Mouse (Mus musculus) limb, embryonic 13.5 days (tissue): ENCODE results near the gene Pdcd11. TPM values are rescaled to one million over a fixed set of nuclear protein-coding genes. Genes with fewer than 3 reads are reported as not detected.
"Not testable (repeated sequence)": the region's sequence is repeated elsewhere in the genome, so short reads cannot be mapped to it uniquely, and the experiment has no call there.

Experiments
- ATAC-seq: fragments of 200-750 bp; cut with Nextera tagmentation; 2 replicates; pipeline ENCODE4 v1.8.0; 2017; ENCODE audit warnings: low read depth, moderate number of reproducible peaks, moderate TSS enrichment; ENCODE audit not compliant: low FRiP score
- H3K27ac ChIP-seq: fragments of 300-500 bp; sonication (generic); 2 replicates; pipeline ENCODE4 v1.5.1; 2015; ENCODE audit warnings: inconsistent platforms, mild to moderate bottlenecking, moderate library complexity
- H3K27me3 ChIP-seq: fragments of 300-500 bp; sonication (generic); 2 replicates; pipeline ENCODE4 v1.6.1; 2015; ENCODE audit warnings: mild to moderate bottlenecking, inconsistent platforms
- H3K36me3 ChIP-seq: fragments of 300-500 bp; sonication (generic); 2 replicates; pipeline ENCODE4 v1.6.1; 2015; ENCODE audit warnings: inconsistent platforms, mild to moderate bottlenecking, moderate library complexity
- H3K4me1 ChIP-seq: fragments of 300-500 bp; sonication (generic); 2 replicates; pipeline ENCODE4 v1.6.1; 2015; ENCODE audit warnings: inconsistent platforms
- H3K4me2 ChIP-seq: fragments of 300-500 bp; sonication (generic); replicated peaks from 2 replicates; pipeline ENCODE4 v1.6.1; 2015; ENCODE audit warnings: inconsistent platforms, mild to moderate bottlenecking, moderate library complexity
- H3K4me3 ChIP-seq: fragments of 300-500 bp; sonication (generic); 2 replicates; pipeline ENCODE4 v1.5.1; 2015; ENCODE audit warnings: moderate library complexity, mild to moderate bottlenecking, inconsistent platforms
- H3K9ac ChIP-seq: fragments of 300-500 bp; sonication (generic); 2 replicates; pipeline ENCODE4 v1.6.1; 2015; ENCODE audit warnings: mild to moderate bottlenecking, inconsistent platforms
- H3K9me3 ChIP-seq: fragments of 300-500 bp; sonication (generic); 2 replicates; pipeline ENCODE4 v1.6.1; 2016; ENCODE audit warnings: inconsistent platforms
- WGBS: fragments of 180-500 bp; shearing (Covaris S2); methylation state at CpG from one replicate; pipeline ENCODE4 v1.1.7; 2015; 5-methylcytosine and 5-hydroxymethylcytosine counted together
- polyA plus RNA-seq: library from polyadenylated mRNA; unstranded; fragments of >200 nt; fragmentation: Nextera tagmentation; extraction: Ambion mirVana; gene quantifications from 2 replicates; pipeline ENCODE4 v1.2.1, GENCODE M21; 2015

Pdcd11 gene
- polyA plus RNA-seq, 1 experiment from 2014 or later: 10.8 TPM

DNA sequence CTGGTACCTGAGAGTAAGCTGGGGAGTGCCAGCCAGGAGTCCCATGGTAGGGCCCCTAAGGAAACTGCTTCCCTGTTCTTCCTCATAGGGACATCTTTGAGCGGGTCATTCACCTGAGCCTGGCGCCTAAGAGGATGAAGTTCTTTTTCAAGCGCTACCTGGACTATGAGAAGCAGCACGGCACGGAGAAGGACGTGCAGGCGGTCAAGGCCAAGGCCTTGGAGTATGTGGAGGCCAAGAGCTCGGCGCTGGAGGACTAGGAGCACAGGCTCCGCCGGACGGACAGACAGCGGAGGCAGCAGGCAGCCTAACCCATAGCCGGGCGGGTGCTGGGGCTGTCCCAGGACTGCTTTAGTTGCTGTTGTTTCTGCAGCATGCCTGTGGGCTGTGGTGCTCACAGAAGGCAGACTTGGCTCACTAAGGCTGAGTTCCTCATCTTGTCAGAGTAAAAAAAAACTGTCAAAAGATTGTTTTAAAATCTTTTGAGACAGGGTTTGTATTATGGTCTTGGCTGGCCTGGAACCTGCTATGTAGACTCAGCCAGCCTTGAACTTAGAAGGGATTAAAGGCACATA, 40.1 kb downstream of the Pdcd11 start:
- H3K4me1 ChIP-seq: peaks cover under 1% of the 10 kb centered on the region; the same call in 1 of the 2 replicates
- H3K27me3 ChIP-seq: no peaks in the 10 kb centered on the region
- H3K9ac ChIP-seq: no peak overlapping the region
- no peak for ATAC-seq
- H3K36me3 ChIP-seq: peaks cover 95% of the 10 kb centered on the region
- H3K4me3 ChIP-seq: no peak overlapping the region
- no peaks in the 10 kb centered on the region for H3K9me3 ChIP-seq
- H3K4me2 ChIP-seq: no peak overlapping the region
- no peak overlapping the region for H3K27ac ChIP-seq
- WGBS: 92% methylated on average over 15 of the region's 15 CpGs

DNA sequence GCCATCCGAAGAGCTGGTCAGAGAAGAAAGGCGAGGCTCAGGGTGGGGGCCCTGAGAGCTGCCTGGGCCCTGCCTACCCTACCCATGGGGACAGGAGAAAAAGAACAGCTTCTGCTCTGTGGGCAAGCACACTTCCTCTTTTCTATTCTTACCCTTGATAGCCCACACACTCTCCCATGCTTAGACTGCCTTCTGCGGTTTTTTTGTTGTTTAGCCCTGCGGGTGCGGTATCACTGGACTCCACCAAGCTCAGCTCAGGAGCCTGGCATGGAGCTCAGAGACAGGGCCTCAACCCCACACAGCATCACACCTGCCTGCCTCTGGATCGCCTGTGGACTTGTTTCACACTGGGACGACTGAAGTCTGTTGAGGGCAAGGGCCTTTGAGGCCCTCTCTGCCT, 42.6 kb downstream of the Pdcd11 start:
- H3K9me3 ChIP-seq: no peaks in the 10 kb centered on the region
- no peak overlapping the region for H3K4me2 ChIP-seq
- no peak overlapping the region for H3K4me3 ChIP-seq
- peaks cover 72% of the 10 kb centered on the region for H3K36me3 ChIP-seq
- H3K27ac ChIP-seq: no peak overlapping the region
- no peak for ATAC-seq
- no peaks in the 10 kb centered on the region for H3K27me3 ChIP-seq
- H3K4me1 ChIP-seq: peaks cover 25% of the 10 kb centered on the region
- 89% methylated on average over 7 of the region's 7 CpGs for WGBS
- no peak overlapping the region for H3K9ac ChIP-seq

DNA sequence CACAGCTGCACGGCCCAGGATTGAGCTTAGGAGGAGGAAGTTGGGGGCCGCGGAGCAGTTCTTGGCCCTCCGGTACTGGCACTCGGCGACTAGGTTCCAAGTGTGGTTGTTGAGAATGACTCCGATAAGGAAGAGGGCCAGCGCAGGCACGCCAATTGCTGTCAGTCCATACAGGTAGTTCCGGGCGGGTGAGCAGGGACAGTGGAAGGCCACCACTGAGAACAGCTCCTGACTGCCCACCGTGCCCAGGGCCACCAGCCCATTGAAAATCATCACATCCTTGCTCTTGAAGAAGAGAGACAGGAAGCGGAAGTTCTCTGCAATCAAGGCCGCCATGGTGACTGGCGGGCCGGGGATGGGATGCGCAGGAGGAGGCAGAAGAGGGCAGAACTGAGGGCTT, 45.0 kb downstream of the Pdcd11 start:
- ATAC-seq: no peak
- no peak overlapping the region for H3K9ac ChIP-seq
- no peak overlapping the region for H3K27ac ChIP-seq
- H3K4me3 ChIP-seq: no peak overlapping the region
- no peaks in the 10 kb centered on the region for H3K27me3 ChIP-seq
- H3K36me3 ChIP-seq: peaks cover 48% of the 10 kb centered on the region
- H3K4me2 ChIP-seq: no peak overlapping the region
- 93% methylated on average over 17 of the region's 17 CpGs for WGBS
- H3K9me3 ChIP-seq: no peaks in the 10 kb centered on the region
- H3K4me1 ChIP-seq: peaks cover 44% of the 10 kb centered on the region

DNA sequence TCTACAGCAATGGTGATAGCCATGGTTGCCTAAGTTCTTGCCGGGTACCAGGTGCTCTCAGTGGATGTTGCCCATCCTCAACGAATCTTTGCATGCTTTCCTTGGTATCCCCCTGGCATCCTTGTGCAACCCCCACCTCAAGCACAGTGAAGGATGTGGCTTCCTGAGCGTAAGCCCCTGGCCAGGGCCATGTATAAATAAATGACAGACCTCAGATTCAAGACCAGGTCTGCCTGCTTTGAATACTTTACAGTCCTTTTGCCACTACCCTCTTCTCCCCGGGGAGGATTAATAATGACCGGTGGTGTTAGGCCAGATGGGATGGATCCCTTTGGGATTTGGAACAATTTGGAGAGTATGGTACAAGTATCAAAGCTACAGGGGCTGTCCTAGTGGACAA, 45.6 kb downstream of the Pdcd11 start:
- Histone ChIP-seq H3K27me3 (no peaks in the 10 kb centered on the region), H3K9ac (no peak overlapping the region), H3K4me2 (peak overlapping the region; percentile 74; the same call in 1 of the 2 replicates), H3K9me3 (no peaks in the 10 kb centered on the region), H3K27ac (no peak overlapping the region), H3K4me1 (peaks cover 44% of the 10 kb centered on the region), H3K36me3 (peaks cover 42% of the 10 kb centered on the region), H3K4me3 (no peak overlapping the region)
- ATAC-seq: no peak
- 76% methylated on average over 5 of the region's 5 CpGs for WGBS

DNA sequence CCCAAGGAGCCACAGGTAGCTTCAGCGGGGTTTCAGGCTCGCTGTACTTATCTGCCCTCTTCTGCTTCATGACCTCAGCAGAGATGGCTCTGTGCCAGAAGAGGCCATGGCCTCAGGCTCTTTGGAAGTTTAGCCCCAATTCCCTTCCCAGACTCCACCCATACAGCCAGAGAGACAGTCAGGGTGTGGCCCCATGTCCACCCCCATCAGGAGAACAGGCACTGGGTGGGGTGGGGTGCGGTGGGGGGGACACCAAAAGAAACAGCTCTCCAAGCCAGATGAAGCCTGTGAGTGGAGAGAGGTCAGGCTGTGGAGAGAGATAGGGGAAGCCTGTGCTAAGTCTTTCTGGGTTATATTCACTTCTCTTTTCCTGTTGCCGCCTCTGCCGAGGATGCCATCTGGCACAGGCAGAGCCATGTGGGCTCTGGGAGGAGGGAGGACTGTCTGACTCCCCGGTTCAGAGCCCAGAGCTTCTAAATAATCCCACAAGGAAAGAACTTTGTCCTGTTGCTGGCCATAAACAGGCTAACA, 46.5 kb downstream of the Pdcd11 start:
- Histone ChIP-seq H3K9ac (peak overlapping the region; percentile 76), H3K4me1 (peaks cover 44% of the 10 kb centered on the region), H3K36me3 (peaks cover 32% of the 10 kb centered on the region), H3K4me2 (peak overlapping the region; percentile 74), H3K4me3 (peak overlapping the region; percentile 46), H3K9me3 (no peaks in the 10 kb centered on the region), H3K27me3 (no peaks in the 10 kb centered on the region), H3K27ac (peak overlapping the region; percentile 72)
- WGBS: 16% methylated on average over 6 of the region's 6 CpGs
- peak; percentile 18; the same call in 1 of the 2 replicates for ATAC-seq

DNA sequence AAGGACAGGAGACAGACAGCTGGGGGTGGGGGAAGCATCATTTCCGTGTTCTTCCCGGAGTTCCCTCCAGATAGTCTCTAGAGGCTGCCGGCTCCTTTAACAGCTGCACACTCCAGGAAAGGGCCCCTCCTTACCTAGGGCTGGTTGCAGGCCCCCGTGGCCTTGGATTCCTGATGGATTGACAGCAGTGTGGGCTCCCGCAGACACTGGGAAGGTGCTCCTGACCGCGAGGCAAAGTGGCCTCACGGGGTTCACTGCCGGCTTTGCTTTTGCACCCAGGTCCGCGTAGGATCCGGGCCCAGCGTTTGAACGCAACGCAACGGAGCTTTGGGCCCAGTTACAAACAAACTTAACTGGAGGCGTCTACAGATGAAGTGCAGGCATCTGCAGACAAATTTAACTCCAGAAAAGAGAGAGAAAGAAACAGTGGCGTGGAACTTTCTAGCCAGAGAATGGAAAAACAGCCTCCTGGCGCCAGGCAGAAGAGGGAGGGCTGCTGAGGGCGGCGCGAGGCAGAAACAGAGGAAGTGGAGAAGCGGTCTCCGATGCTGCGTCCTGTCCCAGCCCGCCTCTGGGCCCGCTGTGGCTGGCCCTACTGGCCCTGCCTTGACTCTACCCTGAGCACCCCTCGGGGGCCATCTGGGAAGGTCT, 47.3 kb downstream of the Pdcd11 start, which contains the start of gene Calhm2:
Gene Calhm2 (minus strand): TSS at position 524 of the 651 bp plus-strand sequence.
- Histone ChIP-seq H3K9me3 (no peaks in the 10 kb centered on the region), H3K9ac (peak within 1 kb of the TSS; percentile 76), H3K27me3 (no peaks in the 10 kb centered on the region), H3K4me1 (peaks cover 44% of the 10 kb centered on the region), H3K4me2 (peak within 1 kb of the TSS; percentile 74), H3K27ac (peak within 1 kb of the TSS; percentile 72), H3K36me3 (peaks cover 24% of the 10 kb centered on the region), H3K4me3 (peak within 1 kb of the TSS; percentile 46)
- peak; percentile 62 for ATAC-seq
- WGBS: 2% methylated on average over 28 of the region's 28 CpGs

DNA sequence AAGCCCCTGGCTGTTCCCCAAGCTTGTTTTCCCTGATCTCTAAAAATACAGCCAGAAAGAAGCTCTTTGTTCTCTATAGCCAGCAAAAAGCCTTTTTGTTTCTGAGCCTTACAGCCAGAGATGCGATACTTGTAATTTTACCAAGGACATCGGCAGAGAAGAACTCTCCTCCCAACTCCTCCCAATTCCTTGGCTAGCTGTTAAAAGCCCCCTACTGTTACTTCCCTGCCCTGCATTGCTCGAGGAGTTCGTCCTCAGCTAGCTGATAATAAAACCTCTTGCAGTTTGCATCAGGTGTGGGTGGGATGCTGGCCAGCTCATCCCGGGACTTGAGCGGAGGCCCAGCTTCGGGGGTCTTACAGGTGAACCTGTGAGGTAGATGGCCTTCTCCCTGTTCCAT, 49.0 kb downstream of the Pdcd11 start:
- not testable (repeated sequence) for H3K4me3 ChIP-seq, H3K27me3 ChIP-seq, H3K9ac ChIP-seq, H3K4me2 ChIP-seq, H3K9me3 ChIP-seq, ATAC-seq, H3K27ac ChIP-seq
- WGBS: 18% methylated on average over 7 of the region's 7 CpGs
- Histone ChIP-seq H3K4me1 (peaks cover 44% of the 10 kb centered on the region), H3K36me3 (peaks cover 12% of the 10 kb centered on the region)

DNA sequence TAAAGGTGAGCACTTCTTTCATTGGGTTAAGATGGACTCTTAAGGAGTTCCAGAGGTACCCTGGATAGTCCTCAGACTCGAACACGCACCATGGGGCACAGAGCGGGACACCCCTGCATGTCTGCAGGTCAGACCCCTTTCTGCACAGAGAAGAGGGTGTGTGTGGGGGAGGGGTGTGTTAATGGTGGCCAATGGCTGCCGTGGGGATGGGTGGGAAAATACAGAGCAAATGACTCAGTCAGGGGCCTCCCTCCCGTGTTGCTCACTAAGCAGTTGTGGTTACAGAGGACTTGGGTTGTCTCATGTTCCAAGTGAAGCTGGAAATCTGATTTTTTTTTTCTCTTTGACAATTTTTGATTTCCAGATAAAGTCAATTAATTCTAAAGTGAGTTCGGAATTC, 51.9 kb downstream of the Pdcd11 start:
- H3K27ac ChIP-seq: no peak overlapping the region
- peaks cover 26% of the 10 kb centered on the region for H3K4me1 ChIP-seq
- no peak overlapping the region for H3K4me3 ChIP-seq
- H3K27me3 ChIP-seq: no peaks in the 10 kb centered on the region
- H3K9ac ChIP-seq: no peak overlapping the region
- no peaks in the 10 kb centered on the region for H3K9me3 ChIP-seq
- no peaks in the 10 kb centered on the region for H3K36me3 ChIP-seq
- no peak for ATAC-seq
- WGBS: 76% methylated on average over 6 of the region's 6 CpGs
- no peak overlapping the region for H3K4me2 ChIP-seq

DNA sequence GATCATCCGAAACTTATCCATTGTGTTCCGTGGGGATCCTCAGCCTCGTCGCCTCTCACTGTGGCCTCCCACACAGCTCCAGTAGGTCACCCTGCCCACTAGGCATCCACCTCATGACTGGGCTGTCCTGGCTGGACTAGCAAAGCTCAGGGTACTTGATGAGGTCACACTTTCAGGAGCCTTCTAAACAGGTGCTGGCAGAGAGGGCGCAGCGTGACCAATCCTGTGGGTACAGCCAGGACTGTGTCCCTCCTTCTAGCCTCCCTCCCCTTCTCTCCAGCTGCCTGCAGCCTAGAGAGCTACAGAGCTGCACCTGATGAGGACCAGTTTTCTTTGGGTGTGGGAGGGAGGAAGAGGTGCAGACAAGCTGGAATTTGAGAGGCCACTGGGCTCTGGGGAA, 53.6 kb downstream of the Pdcd11 start, which contains the start of gene Calhm1:
Gene Calhm1 (minus strand): TSS at position 101 of the 400 bp plus-strand sequence.
- H3K9me3 ChIP-seq: no peaks in the 10 kb centered on the region
- no peaks in the 10 kb centered on the region for H3K27me3 ChIP-seq
- H3K4me2 ChIP-seq: no peak within 1 kb of the TSS
- peaks cover 9% of the 10 kb centered on the region for H3K4me1 ChIP-seq
- no peak within 1 kb of the TSS for H3K9ac ChIP-seq
- H3K27ac ChIP-seq: no peak within 1 kb of the TSS
- H3K36me3 ChIP-seq: no peaks in the 10 kb centered on the region
- no peak for ATAC-seq
- H3K4me3 ChIP-seq: no peak within 1 kb of the TSS
- 90% methylated on average over 6 of the region's 6 CpGs for WGBS

DNA sequence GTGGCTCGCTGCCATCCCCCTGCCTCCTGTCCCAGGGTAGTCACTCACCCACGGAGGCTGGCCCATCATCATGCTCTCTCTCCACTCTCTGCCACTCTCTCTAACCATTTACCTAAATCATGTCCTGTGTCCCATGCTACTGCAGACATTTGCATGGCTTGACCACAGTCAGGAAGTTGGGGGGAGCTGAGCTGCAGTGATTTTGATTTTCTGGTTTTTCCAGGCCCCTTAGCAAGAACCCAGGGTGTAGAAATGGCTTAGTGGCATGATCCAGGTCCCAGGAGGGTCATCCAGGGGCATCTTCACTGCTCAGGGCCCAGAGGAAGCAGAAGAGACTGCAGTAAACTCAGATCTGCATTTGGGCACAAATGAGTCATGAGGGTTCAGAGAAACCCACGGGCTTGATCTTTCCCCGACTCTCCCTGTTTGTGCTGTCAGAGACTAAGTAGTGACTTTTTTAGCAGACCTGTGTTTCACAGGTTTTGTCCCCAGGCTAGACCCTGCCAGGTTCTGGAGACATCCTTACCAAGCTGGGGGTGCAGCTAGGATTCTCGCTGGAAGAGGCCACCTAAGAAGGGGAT, 57.8 kb downstream of the Pdcd11 start:
- 75% methylated on average over 5 of the region's 5 CpGs for WGBS
- Histone ChIP-seq H3K27ac (no peak overlapping the region), H3K4me1 (peaks cover 12% of the 10 kb centered on the region), H3K9me3 (no peaks in the 10 kb centered on the region), H3K4me2 (no peak overlapping the region), H3K9ac (no peak overlapping the region), H3K27me3 (peaks cover 14% of the 10 kb centered on the region; the same call in 1 of the 2 replicates), H3K36me3 (no peaks in the 10 kb centered on the region), H3K4me3 (no peak overlapping the region)
- ATAC-seq: no peak

DNA sequence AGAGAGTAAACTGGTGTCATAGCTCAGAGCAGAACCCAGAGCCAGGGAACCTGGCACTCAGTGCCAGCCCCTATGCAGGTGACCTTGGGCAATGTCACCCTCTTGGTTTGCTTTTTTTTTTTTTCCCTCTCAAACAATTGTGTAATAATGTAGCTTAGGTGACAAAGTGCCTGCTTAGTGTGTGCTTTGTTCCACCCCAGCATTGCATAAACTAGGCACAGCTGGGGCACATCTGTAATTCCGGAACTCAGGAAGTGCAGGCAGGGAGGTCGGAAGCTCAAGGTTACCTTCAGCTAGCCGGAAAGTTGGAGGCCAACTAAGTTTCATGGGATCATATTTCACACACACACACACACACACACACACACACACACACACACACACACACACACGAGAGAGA, 59.3 kb downstream of the Pdcd11 start:
- Histone ChIP-seq H3K4me2 (no peak overlapping the region), H3K27me3 (peaks cover 14% of the 10 kb centered on the region; the same call in 1 of the 2 replicates), H3K4me1 (peaks cover 12% of the 10 kb centered on the region), H3K36me3 (no peaks in the 10 kb centered on the region), H3K9ac (no peak overlapping the region), H3K4me3 (no peak overlapping the region), H3K9me3 (no peaks in the 10 kb centered on the region), H3K27ac (no peak overlapping the region)
- no peak for ATAC-seq
- 10% methylated on average over 4 of the region's 4 CpGs for WGBS

DNA sequence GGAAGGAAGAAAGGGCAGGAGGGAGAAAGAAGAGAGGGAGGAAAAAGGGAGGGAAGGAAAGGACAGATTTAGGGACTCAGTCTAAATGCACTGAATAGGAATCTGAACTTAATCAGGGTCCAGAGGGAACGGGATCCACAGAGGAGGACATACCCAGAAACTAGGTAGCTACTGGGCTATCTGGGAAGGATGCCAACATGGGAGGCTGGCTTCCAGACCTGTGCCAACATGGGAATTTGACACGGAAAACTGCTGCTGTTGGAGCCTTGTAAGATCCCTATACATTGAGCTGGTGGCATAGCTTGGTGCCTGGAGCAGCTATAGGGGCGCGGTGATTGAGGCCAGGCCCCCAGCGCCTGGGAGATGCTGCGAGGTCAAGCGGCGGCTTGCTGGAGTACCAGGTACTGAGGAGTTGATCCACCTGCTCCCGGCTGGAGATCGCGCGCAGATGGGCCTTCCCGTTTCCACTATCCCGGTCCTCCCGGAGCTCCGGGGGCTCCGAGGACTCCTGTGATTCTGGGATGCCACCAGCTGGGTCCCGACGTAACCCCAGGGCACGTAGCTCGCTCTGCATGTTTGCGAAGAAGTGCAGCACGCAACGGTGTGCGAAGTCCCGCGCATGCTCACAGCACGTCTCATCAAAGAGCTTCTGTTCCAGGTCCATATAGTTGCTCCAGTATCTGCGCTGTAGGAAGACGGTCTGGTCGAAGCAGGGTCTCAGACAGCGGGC, 60.9 kb downstream of the Pdcd11 start:
- Histone ChIP-seq H3K27ac (no peak overlapping the region), H3K9ac (peak overlapping the region; percentile 60), H3K27me3 (peaks cover 14% of the 10 kb centered on the region; the same call in 1 of the 2 replicates), H3K9me3 (no peaks in the 10 kb centered on the region), H3K4me2 (peak overlapping the region; percentile 65), H3K4me3 (peak overlapping the region; percentile 37), H3K4me1 (peaks cover 12% of the 10 kb centered on the region), H3K36me3 (no peaks in the 10 kb centered on the region)
- ATAC-seq: no peak
- WGBS: 23% methylated on average over 32 of the region's 32 CpGs
